Mouse (Mus musculus) liver, adult 2 months (tissue): Measurements from ENCODE around the gene Kifc5b. TPM values are rescaled to one million over a fixed set of nuclear protein-coding genes. Genes with fewer than 3 reads are reported as not detected.
"Not testable (repeated sequence)": the region's sequence is repeated elsewhere in the genome, so short reads cannot be mapped to it uniquely, and the experiment has no call there.

Experiments
- DNase-seq: peaks from one replicate; pipeline ENCODE4 v3.0.0-alpha.2; 2011; ENCODE audit warnings: low read depth, low spot score; ENCODE audit errors: extremely low read depth
- H3K27ac ChIP-seq: fragments of 200-500 bp; replicated peaks from 2 replicates; pipeline ENCODE4 v1.5.1; 2012; ENCODE audit warnings: low read depth, mild to moderate bottlenecking, control low read depth, inconsistent platforms, low read length; ENCODE audit not compliant: insufficient read depth
- H3K27me3 ChIP-seq: fragments of 200-500 bp; 2 replicates; pipeline ENCODE4 v1.6.1; 2012; ENCODE audit warnings: mild to moderate bottlenecking, moderate library complexity, low read length, inconsistent platforms; ENCODE audit not compliant: control insufficient read depth, insufficient read depth
- H3K36me3 ChIP-seq: fragments of 200-500 bp; 2 replicates; pipeline ENCODE4 v1.6.1; 2012; ENCODE audit warnings: low read length, inconsistent platforms; ENCODE audit not compliant: control insufficient read depth, insufficient read depth
- H3K4me1 ChIP-seq: fragments of 200-500 bp; 2 replicates; pipeline ENCODE4 v1.6.1; 2011; ENCODE audit warnings: low read length; ENCODE audit not compliant: control insufficient read depth, insufficient read depth
- H3K4me3 ChIP-seq: fragments of 200-500 bp; 2 replicates; pipeline ENCODE4 v1.5.1; 2011; ENCODE audit warnings: low read depth, mild to moderate bottlenecking, control low read depth, low read length, moderate library complexity; ENCODE audit not compliant: insufficient read depth
- H3K79me2 ChIP-seq: fragments of 200-500 bp; 2 replicates; pipeline ENCODE4 v1.6.1; 2012; ENCODE audit warnings: inconsistent platforms, mild to moderate bottlenecking, low read length, moderate library complexity; ENCODE audit not compliant: control insufficient read depth, insufficient read depth
- H3K9ac ChIP-seq: fragments of 200-500 bp; 2 replicates; pipeline ENCODE4 v1.6.1; 2012; ENCODE audit warnings: low read depth, mild to moderate bottlenecking, control low read depth, inconsistent platforms, low read length
- CTCF ChIP-seq: fragments of 200-500 bp; IDR thresholded peaks from 2 replicates; pipeline ENCODE4 v1.5.1; 2011; ENCODE audit warnings: low read depth, low read length, control low read depth
- POLR2A ChIP-seq: fragments of 200-500 bp; IDR thresholded peaks from 2 replicates; pipeline ENCODE4 v1.6.1; 2011; ENCODE audit warnings: low read length, control low read depth; ENCODE audit not compliant: insufficient read depth; ENCODE audit errors: extremely low read depth
- WGBS: fragments of 180-500 bp; shearing (Covaris S2); methylation state at CpG from one replicate; pipeline ENCODE4 v1.1.7; 2018; 5-methylcytosine and 5-hydroxymethylcytosine counted together
- polyA plus RNA-seq: library from polyadenylated mRNA; depleted of rRNA; stranded (reverse); fragments of >200 nt; gene quantifications from 2 replicates; pipeline ENCODE4 v1.2.3, GENCODE M21; 2012
- total RNA-seq: library from RNA; depleted of rRNA; stranded (reverse); fragments of >200 nt; gene quantifications from 2 replicates; pipeline ENCODE4 v1.2.3, GENCODE M21; 2014

The Kifc5b gene
- total and polyA plus RNA-seq, 2 experiments: 0.45 to 0.55 TPM

DNA sequence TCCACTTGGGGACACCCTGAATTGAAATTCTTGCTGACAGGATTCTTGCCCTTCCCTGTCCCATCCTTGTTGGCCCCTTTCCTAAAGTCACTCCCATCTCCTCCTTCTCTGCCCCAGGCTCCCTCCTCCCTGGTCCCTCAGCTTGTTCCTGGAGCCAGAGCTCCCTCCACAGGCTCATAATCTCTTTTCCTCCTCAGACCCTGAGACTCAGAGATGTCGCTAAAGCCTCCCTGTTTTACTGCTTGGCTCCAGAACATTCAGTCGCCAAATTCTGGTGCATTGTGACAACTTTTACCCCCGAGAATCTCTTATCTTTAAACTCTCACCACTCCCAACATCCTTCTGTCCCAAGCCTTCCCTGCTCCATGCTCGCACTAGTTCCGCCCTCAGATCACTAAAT lies 12.6 kb upstream of the Kifc5b start:
- Histone ChIP-seq H3K4me3 (no peak overlapping the region), H3K4me1 (no peaks in the 10 kb centered on the region)

DNA sequence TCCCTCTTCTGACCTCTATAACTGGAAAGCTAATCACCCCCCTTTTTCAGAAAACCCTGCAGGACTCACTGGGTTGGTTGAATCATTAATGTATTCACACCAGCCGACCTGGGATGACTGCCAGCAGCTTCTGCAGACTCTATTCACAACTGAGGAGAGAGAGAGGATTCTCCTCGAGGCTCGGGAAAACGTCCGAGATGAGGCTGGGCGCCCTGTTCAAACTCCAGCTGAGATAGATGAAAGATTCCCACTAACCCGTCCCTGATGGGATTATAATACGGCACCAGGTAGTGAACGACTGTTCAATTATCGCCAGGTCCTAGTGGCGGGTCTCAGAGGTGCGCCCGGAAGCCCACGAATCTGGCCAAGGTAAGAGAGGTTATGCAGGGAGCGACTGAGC lies 9.4 kb upstream of the Kifc5b start:
- not testable (repeated sequence) for H3K79me2 ChIP-seq, H3K27me3 ChIP-seq, DNase-seq, H3K4me3 ChIP-seq, H3K9ac ChIP-seq, H3K36me3 ChIP-seq, H3K4me1 ChIP-seq, H3K27ac ChIP-seq
- WGBS: 92% methylated on average over 15 of the region's 15 CpGs

More for the DNA sequence above, 12.6 kb upstream of the Kifc5b start:
- H3K27me3 ChIP-seq: no peaks in the 10 kb centered on the region
- H3K36me3 ChIP-seq: no peaks in the 10 kb centered on the region
- 62% methylated on average over 5 of the region's 5 CpGs for WGBS
- H3K27ac ChIP-seq: no peak overlapping the region
- TF ChIP-seq POLR2A: no peak
- no peak for TF ChIP-seq CTCF
- H3K9ac ChIP-seq: no peak overlapping the region
- no peak for DNase-seq
- no peaks in the 10 kb centered on the region for H3K79me2 ChIP-seq

DNA sequence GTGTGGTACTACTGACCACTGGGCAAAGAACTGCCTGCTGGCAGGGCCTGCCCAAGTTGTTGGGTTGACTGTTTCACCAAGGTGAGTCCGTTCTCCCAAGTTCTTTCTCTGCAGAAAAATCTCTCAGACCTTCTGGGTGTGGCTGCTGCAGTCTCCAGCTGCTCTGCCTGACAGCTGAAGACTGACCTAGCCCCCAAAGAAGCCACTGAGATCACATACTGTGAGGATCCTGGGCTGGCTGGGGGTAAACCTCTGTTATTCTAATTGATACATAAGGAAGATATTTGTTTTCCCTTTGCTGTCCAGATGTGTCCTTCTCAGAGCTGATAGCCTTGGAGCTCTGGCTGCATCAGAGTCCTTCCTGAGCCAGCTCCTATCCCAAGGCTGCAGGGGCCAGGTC lies 1.6 kb upstream of the Kifc5b start:
- Histone ChIP-seq H3K4me3 (no peak overlapping the region), H3K9ac (no peak overlapping the region), H3K4me1 (peaks cover 3% of the 10 kb centered on the region; the same call in 1 of the 2 replicates), H3K36me3 (no peaks in the 10 kb centered on the region), H3K27ac (no peak overlapping the region), H3K27me3 (no peaks in the 10 kb centered on the region), H3K79me2 (no peaks in the 10 kb centered on the region)
- DNase-seq: no peak
- TF ChIP-seq POLR2A (no peak), CTCF (no peak)
- WGBS: 85% methylated on average over 1 of the region's 1 CpGs

DNA sequence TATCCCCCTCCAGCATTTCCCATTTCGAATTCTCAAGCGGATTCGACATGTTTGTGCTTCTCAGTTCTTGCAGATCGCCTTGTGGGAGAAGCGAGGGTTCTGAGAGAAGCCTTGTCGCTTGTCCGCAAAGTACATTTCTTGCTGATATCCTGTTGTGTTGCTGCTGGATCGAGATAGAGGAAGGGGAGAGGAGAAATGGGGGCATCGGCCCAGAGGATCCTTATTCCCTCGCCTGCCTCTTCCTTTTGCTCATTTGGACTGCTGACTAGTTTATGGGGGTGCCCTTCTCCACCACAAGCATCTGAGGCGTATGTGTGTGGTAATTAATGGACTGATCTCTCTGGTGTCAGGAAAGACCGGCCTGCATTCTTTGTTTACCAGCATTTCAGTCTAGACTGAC lies 669 bp downstream of the Kifc5b start:
- H3K27me3 ChIP-seq, H3K79me2 ChIP-seq, H3K36me3 ChIP-seq, DNase-seq, H3K27ac ChIP-seq, H3K4me1 ChIP-seq: not testable (repeated sequence)
- Histone ChIP-seq H3K9ac (peak overlapping the region; percentile 78), H3K4me3 (peak overlapping the region; percentile 80)
- 7% methylated on average over 12 of the region's 12 CpGs for WGBS

GRCm38 (mm10) chr17:26918343-26918742 lies 1.5 kb downstream of the Kifc5b start:
- no peaks in the 10 kb centered on the region for H3K79me2 ChIP-seq
- no peak for DNase-seq
- H3K27me3 ChIP-seq: no peaks in the 10 kb centered on the region
- H3K4me1 ChIP-seq: peaks cover 3% of the 10 kb centered on the region; the same call in 1 of the 2 replicates
- no peak for TF ChIP-seq CTCF
- no peak for TF ChIP-seq POLR2A
- H3K36me3 ChIP-seq: no peaks in the 10 kb centered on the region
- no peak overlapping the region for H3K9ac ChIP-seq
- no peak overlapping the region for H3K27ac ChIP-seq
- 88% methylated on average over 2 of the region's 2 CpGs for WGBS
- H3K4me3 ChIP-seq: no peak overlapping the region

DNA sequence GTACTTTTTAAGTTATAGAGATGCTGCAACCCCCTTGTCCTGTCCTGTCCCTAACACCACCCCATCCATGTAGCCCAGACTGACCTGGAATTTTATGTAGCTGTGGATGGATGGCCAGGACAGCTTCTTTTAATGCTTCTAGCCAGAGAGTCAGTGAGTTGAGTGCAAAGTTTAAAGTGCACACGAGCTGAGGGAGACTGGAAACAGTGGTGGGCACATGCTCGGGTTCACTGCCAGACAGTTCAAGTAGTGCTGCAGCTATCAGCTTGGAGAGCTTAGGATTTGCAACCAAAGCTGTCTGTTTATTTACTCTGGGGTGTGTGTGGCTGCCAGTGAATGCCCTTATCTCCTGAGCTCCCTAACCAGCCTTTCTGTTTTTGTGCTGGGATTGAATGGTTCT lies 2.6 kb downstream of the Kifc5b start:
- not testable (repeated sequence) for DNase-seq, H3K9ac ChIP-seq, H3K79me2 ChIP-seq, H3K4me3 ChIP-seq, H3K27ac ChIP-seq, H3K4me1 ChIP-seq, H3K36me3 ChIP-seq, H3K27me3 ChIP-seq
- whole genome bisulfite sequencing: 30% methylated on average over 2 of the region's 2 CpGs

- not testable (repeated sequence) for H3K79me2 ChIP-seq, H3K27ac ChIP-seq, H3K36me3 ChIP-seq, DNase-seq, H3K4me1 ChIP-seq, H3K9ac ChIP-seq, H3K4me3 ChIP-seq, H3K27me3 ChIP-seq
- 96% methylated on average over 5 of the region's 6 CpGs for whole genome bisulfite sequencing
Observed at GRCm38 (mm10) chr17:26922368-26922767, 5.5 kb downstream of the Kifc5b start.

DNA sequence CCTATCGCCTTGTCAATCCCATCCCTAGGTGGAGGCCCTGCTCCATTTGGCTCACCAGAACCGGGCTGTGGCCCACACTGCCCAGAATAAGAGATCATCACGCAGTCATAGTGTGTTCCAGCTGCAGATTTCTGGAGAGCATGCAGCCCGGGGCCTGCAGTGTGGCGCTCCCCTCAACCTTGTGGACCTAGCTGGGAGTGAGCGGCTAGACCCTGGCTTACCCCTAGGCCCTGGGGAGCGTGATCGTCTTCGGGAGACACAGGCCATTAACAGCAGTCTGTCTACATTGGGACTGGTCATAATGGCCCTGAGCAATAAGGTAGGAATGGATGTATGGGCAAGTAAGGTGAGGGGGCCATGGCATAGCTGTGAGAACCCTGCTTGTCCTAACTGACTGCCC lies 8.5 kb downstream of the Kifc5b start:
- not testable (repeated sequence) for H3K27me3 ChIP-seq, H3K4me3 ChIP-seq, H3K36me3 ChIP-seq, H3K27ac ChIP-seq, DNase-seq, H3K4me1 ChIP-seq, H3K79me2 ChIP-seq, H3K9ac ChIP-seq
- WGBS: 97% methylated on average over 9 of the region's 9 CpGs
